Mouse (Mus musculus): ENCODE data around the gene Slc1a7.

- TF ChIP-seq CTCF (IDR thresholded peaks at IDR 0.05; ENCODE audit: control insufficient read depth, insufficient read depth, low read length) (no peak), POLR2A (IDR thresholded peaks at IDR 0.05; ENCODE audit: borderline replicate concordance, control insufficient read depth, low read depth, low read length) (no peak)
Observed at GRCm38 (mm10) chr4:107949918-107950317, 18.2 kb upstream of the Slc1a7 start.
